Mouse (Mus musculus) heart, adult 2 months (tissue): Measurements from ENCODE around the gene Baz1a.

ENCODE experiments used
- CTCF ChIP-seq: fragments of 200-600 bp; IDR thresholded peaks from 2 replicates; pipeline ENCODE4 v1.8.1; 2022; ENCODE audit warnings: antibody characterized with exemption, mild to moderate bottlenecking, moderate library complexity
- EP300 ChIP-seq: fragments of 200-500 bp; IDR thresholded peaks from 2 replicates; pipeline ENCODE4 v1.6.1; 2011; ENCODE audit warnings: low read depth, low read length, control low read depth; ENCODE audit not compliant: insufficient read depth
- POLR2A ChIP-seq: fragments of 200-500 bp; IDR thresholded peaks from 2 replicates; pipeline ENCODE4 v1.6.1; 2011; ENCODE audit warnings: mild to moderate bottlenecking, low read depth, low read length, control low read depth; ENCODE audit not compliant: insufficient read depth

- no peak for TF ChIP-seq CTCF
- TF ChIP-seq POLR2A, result no peak
- TF ChIP-seq EP300, result no peak
These were observed 134.9 kb downstream of the Baz1a start for GRCm38 (mm10) chr12:54879211-54879610.
